Mouse (Mus musculus): ENCODE data around the gene Trex1.

Trex1 gene

DNA sequence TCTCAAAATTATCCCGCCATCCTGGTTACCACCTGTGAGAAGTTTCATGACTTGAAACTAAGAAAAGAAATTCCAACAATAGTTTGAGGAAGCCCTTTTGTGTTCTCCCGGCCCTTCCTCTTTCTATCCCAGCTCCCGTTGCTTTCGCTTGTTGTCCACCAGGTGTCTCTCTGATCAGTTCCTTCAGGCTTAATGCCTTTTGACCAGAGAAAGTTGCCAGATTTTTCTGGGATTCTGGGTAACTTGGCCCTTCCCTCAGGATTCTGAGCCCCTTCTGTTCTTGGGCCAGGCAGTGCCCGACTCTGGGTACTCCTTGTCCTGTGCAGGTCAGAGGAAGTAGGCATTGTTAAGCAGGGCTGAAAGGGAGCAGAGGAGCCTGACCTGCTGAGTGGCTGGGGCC lies 28.5 kb upstream of the Trex1 start:
- DNase-seq (ENCODE audit: low read depth, low spot score) = no peak

DNA sequence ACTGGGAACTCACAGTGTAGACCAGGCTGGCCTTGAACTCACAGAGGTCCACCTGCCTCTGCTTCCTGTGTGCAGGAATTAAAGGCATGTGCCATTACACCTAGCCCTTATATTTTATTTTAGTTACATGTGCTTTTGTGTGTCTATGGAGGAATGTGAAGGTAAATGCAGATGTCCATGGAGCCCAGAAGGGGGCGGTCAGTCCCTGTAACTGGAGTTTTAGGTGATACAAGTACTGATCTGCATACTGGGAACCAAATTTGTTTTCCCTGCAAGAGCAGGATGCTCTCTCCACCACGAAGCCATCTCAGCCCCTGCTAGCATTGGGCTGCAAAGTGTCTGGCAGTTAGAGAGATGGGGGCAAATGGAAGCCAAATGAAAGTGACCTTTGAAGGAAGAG lies 25.4 kb upstream of the Trex1 start:
- DNase-seq (ENCODE audit: low read depth, low spot score) = peak; percentile 61

DNA sequence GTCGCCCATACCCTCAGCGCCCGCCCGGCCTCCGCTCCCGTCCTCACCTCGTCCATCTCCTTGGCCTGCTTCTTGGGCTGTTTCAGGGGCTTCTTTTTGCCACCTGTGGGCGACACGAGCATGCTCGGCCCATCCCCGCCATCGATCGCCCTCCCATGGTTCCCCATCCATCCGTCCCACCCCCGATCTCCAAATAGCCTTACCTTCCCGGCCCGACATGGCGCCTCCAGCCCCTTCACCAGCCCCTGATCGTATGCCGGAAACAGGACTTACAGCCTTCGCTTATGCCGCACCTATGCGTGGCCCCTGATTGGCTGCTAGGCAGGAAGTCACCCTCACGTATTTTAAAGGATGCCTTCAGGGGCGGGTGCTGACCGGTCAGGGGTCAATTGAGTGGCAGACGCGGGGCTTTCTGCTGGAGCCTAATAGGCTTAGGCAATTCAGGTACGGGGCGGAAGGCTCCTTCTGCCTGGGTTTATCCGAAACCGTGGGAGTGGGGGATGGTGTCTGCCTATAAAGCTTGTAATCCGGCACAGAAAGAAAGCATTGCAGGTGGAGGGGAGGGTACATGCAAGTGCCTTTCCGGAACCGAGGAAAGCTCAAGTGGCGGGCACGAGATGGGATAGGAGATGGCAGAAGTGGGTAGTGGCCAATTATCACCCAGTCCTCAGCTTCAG lies 22.7 kb upstream of the Trex1 start, which contains the start of the genes Ccdc51 and Tma7:
Gene Ccdc51, plus strand, starts transcription at position 370 of the 677 bp plus-strand sequence.
Gene Tma7, minus strand, starts transcription at position 464 of the 677 bp plus-strand sequence.
- DNase-seq (ENCODE audit: low read depth, low spot score) = peak; percentile 94

DNA sequence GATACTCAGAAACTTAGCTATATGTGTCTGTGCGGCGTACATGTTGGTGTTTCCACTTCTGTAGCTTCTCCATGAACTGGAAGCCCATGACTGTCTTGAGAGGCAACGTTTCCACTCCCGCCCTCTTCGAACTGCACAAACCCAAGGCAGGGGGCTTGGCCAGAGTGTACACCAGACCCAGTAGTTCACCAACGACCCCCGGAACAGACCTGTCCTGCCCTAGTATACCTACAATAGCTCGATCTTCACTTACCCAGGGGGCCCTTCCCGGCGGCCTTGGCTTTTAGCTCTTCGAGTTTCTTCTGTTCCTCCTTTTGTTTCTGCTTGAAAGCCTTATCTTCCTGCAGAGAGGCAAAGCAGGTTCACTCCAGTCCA lies 22.2 kb upstream of the Trex1 start:
- peak; percentile 33 for DNase-seq (ENCODE audit: low read depth, low spot score)

DNA sequence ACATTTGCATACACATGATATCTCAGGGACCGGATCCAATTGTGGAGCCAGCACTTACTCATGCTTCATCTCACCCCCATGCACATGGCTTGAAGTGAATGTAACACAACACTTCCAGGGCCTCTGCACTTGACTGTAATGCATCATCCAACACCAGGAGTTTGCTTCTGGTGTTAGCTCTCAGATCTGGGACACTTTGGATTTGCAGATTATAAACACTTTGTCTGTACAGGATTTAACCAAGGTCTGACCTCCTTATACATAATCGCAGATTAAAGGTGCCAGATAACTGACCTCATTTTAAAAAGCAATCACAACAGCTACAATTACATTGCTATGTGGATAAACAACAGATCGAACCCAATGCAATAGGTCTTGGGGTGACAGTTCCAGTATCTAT lies 21.0 kb upstream of the Trex1 start:
- DNase-seq (ENCODE audit: low read depth, low spot score) = no peak

DNA sequence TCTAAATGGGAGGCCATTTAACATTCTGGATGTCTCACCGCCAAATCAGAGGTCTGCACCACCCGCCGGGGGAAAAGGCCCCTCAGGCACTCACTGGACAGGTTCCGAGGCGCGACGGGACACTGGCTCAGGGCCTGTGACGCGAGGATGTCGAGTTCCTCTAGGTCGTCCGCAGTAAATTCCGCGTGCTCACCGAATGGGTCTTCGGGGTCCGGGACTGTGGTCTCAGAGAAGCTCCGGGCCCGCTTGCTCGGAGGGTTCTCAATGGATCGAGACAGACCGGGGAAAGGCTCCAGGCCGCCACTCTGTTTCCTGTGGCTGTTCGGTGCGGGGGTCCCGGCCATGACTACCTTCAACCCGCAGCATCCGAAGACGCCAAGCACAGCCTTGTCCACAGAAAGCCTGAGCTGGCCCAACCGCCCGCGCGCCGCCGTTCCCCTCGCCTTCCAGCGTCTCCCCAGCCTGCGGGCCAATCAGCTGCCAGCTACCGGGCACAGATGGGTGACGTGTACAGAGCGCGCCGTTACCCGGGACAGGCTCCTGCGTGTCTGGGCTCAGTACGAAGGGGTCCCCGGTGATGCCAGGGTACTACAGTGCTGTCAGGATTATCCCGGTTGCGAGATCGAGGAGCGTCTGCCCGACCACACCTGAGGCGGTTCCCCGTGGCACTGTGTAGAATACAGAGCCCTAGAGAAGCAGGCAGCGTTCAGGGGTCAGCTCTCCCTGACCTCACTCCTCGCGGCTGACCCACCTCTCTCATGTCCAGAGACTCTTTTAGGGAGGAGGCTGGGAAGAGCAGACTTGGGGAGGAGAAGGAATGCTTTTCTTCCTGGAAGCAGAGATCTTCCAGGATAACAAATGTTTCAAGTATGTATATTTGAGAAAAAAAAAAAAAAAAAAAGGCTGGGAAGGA lies 14.4 kb upstream of the Trex1 start, which contains the start of gene Atrip:
Gene Atrip, minus strand, starts transcription at position 464 of the 913 bp plus-strand sequence.
- DNase-seq (ENCODE audit: low read depth, low spot score) = peak; percentile 91

DNA sequence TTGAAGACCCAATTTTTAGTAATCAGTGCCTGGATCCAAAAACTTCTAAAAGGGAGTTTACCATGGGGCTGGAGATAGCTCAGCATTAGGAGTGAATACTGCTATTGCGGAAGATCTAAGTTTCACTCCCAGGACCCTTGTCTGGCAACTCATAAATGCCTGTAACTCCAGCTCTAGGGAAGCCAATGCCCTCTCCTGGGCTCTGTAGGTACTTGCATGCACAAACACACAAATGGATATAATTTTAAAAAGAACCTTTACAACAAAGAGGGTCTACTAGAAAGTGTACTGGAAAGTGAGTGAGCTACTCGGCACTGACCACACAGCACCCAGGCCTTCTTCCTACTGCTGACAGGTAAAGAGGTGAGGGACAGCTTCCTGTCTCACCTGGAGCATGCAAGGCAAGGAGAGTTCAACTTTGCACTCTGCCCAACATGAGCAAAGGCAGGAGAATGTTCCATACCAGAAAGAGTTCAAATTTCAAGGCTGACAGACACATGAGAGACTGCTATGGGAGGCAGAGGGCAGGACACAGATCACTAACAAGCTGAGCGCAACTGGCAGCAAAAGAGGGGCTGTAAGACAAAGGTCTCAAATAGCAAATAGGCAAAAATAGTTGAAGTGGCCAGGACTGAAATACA lies 8.7 kb upstream of the Trex1 start:
- peak; percentile 19 for DNase-seq (ENCODE audit: low read depth, low spot score)

DNA sequence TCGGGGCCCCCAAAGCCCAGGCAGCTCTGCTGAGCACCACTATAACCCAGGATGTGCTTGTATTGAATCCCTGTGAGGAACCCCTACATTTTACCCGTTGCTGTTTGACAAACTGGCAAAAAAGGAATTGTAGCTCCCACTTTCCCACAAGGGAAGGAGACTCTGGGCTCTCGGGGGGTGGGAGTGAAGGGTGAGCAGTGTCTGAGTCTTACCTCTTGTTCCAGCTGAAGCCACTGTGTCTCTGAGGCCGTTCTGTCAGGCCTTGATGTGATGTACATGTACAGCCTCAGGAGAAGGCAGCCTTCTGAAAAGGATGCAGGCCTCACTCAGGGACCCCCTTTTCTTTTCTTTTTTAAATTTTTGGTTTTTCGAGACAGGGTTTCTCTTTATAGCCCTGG lies 1.4 kb upstream of the Trex1 start:
- DNase-seq (ENCODE audit: low read depth, low spot score) = no peak

DNA sequence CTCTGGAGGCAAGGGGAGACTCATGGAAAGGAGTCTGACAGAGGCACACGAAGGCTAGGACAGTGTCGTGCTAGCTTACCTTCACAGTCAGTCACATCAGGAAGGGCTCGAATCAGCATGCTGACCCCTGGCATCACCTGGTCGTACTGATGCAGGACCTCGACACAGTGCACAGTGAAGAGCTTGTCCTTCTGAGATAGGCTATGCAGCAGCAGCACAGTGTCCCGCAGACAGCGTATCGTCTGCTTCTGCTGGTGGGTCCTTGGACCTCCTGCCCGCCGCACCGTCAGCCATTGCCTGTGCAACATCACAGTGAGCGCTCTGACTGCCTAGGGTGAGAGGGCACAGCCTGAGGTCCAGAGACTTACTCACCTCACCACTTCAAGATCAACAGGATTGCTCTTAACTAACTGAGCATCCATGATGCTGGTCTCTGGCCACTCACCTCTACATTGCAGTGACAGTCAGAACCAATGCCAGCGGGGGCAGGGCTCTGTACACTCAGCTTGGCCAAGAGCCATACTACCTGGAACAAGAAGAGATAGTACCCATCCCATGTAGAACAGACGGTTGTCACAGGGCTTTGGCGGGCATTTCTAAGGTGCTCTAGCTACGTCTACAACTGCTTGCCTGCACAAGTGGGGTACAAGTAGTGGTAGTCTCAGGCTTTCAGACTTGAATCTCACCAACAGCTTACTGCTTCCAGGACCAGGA lies 807 bp upstream of the Trex1 start:
- DNase-seq (ENCODE audit: low read depth, low spot score) = no peak

DNA sequence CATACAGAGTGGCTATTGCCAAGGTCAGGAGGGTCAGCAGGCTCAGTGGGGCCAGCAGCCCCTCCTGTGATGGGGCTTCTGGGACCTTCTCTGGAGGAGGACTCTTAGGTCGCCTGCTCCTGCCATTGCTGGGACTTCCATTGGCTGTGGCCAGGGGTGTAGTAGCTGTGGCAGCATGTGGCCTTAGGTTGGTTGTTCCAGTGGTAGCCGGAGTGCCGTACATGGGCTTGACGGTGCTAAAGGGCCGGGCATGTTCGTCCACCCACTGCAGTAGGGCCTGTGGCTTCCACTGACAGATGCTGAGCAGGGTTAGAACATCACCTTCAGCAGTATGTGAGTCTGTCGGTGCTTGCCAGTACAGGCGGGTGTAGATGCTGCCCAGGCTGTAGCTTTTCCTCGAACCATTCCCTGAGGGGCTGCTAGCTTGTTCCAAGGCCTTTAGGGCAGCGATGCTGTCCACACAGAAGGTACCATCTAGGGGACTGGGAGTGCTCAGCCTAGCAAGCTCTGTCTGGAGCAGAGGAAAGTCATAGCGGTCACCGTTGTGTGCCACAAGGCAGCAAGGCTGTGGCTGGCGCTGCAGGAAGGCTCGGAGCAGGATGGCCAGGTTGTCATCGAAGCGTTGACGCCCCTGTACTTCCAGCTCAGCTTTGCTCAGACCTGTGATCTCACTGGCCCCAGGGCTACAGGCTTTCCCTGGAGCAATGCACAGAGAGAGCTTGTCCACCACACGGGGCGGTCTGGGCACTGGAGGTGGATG lies 1.3 kb downstream of the Trex1 start:
- DNase-seq (ENCODE audit: low read depth, low spot score) = no peak

DNA sequence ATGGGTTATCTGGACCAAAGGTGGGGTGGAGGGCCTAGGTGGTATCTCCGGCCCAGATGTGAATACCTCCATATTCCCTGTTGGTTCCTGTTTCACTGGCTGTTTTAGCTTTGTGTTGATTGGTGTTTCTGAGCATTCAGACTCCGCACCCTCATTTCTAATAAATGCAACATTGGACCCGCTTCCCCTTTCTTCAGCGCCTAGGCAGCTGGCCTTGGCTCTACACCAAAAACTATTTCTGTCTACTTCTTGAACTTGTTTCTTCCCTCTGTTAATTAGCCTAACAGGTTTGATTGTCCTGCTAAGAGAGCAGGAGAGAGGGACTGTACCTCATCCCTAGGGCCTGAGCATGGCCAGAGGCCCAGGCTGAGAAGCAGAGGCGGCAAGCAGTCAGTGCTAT lies 2.0 kb downstream of the Trex1 start:
- DNase-seq (ENCODE audit: low read depth, low spot score) = peak; percentile 91

DNA sequence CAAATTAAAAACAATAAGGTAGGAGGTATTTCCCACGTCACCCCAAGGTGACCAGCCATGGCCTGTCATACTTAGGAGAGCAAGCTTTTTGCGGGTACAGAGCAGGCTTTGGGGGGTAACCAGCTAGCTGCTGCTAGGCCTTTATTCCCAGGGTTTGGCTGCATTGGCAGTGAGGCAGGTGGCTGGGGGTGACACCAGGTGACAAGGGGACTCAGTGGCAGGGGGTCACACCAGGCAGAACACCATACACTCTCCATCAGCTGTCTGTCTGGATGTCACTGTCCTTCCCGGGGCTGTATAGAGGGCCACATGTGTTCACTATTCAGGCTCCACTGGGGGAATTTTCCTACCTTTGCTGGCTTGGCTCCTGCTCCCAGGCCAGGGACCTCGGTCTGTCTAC lies 2.6 kb downstream of the Trex1 start:
- no peak for DNase-seq (ENCODE audit: low read depth, low spot score)

DNA sequence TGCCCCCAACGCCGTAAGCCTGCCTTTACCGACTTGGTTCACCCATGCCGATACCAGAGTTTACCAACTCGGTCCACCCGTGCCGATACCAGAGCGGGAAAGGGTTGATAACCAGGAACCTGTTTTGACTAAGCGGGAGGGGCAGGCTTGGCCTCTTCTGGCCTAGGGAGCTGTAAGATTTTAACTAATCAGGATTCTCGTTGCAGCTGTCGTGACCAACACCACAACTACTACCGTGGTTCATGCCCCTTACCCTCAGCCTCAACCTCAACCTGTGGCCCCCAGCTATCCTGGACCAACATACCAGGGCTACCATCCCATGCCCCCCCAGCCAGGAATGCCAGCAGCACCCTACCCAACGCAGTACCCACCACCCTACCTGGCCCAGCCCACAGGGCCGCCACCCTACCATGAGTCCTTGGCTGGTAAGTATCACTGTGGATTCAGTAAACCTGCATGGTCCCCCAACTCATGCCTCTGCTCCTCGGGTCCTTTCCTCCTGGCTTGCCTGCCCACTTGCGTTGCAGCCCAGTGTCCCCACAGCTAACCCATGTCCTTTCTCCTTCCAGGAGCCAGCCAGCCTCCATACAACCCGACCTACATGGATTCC lies 3.3 kb downstream of the Trex1 start:
- DNase-seq (ENCODE audit: low read depth, low spot score) = peak; percentile 36

DNA sequence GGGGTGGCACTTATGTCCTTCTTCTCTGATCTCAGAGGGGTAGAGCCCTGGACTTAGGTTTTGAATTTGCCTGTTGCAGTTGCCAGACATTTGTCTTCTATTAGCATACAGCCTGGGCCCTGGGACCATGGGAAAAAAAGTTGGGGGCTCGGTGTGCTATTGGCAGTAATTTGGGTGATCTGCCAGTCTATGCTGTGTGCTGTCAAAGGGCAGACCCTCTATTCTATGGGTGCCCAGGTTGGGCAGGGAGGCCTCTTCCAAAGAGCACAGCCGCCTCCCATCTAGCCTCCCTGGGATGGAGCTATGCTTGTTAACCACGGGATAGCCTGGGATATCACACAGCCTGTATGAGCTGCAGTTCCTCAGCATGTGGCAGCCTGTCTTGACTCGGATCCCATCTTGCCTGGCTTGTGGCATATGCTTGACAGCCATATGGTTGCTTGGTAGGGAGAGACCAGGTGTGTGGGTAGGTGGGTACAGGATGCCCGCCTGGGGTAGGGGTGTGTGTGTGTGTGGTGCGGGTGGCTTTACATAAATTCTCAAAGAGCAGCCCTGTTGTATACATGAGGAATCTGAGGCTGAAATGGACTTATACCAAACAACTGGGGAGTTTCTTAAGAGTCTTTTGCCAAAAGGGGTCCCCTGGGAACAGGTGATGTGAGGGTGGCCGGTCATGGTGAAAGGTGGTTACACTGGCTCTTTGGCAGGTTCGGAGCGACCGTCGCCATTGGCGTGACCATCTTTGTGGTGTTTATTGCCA lies 4.1 kb downstream of the Trex1 start:
- DNase-seq (ENCODE audit: low read depth, low spot score) = peak; percentile 25

DNA sequence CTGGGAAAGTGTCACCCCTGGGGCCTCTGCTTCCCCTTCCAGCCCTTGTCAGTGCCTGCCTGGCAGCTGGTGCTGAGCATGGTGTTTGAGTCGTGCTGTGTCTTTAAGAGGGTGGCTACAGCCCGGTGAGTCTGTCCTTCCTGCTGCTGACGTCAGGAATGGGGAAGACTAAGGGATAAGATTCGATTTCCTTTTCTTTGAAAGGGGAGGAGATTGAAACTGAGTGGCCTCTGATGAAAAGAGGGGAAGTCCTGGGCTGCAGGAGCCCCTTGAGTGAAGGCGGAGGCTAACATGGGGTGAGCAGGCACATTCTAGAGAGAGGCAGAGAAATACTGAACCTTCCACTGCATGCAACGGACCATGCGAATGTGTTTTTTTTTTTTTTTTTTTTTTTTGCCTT lies 4.8 kb downstream of the Trex1 start:
- DNase-seq (ENCODE audit: low read depth, low spot score) = peak; percentile 84

DNA sequence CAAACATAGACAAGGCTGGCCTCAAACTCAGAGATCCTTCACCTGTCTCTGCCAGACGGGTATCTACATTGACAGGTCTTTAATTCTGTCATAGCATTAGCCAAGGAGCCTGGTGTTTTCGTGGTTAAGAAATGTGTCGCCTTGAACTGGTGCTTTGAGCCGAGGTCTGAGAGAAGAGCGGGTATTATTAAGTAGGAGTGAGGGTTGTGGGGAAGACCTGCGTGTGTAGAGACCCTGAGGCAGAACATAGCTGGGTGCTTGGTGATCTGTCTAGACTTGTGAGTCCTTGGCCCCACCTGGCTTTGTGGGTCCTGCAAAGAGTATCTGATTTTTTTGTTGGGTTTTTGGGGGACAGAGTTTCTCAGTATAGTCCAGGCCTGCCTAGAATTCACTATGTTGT lies 5.7 kb downstream of the Trex1 start:
- peak; percentile 30 for DNase-seq (ENCODE audit: low read depth, low spot score)

DNA sequence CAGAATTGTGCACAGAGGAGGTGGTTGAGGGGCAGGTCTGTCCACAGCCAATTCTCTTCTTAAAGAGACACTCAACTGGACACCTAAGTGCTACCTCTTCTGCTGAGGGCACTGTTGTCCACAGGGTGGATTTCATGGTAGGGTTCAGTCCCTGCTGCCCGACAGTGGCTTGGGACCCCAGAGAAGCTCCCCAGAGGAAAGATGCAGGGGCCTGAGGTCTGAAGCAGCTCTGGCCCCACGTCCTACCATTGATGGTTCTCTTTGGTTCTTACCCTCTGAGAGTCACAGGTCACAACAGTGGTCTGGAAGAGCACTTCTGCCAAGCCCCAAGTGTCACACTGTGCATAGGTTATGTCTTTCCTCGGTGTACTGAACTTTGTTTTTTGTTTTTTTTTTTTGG lies 6.2 kb downstream of the Trex1 start:
- no peak for DNase-seq (ENCODE audit: low read depth, low spot score)

DNA sequence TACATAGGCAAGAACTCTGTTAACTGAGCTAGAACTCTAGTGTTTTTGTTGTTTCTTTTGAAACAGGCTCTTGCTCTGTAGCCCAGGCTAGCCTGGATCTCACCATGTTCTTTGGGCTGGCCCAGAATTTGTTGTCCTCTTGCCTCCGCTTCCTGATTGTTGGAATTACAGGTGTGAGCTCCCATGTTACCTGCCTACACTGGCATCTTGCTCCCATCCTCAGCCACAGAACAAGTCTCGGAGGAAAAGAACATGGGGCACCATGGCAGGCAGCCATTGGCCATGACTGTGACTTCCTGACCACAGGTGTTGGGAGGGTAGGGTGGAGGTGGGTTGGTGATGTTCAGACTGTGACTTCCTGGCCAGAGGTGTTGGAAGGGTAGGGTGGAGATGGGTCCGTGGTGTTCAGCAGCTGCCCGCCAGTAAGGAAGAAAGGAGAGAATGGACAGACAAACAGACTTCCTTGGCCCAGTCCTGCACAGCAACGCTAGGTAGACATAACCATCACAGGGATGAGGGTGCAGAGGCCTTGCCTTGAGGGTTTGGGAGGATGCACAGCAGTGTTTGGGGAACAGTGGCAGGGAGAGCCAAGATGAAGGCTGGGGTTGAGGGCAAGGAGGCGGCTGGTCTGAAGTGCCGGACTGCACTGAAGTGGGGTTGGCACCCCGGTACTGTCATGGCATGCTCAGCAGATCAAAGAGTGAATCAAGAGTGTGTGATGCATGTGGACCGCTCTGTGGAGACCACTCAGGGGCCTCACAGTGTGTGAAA lies 6.9 kb downstream of the Trex1 start:
- no peak for DNase-seq (ENCODE audit: low read depth, low spot score)
